Mouse (Mus musculus): Measurements from ENCODE around the gene Ern1. TPM values are rescaled to one million over a fixed set of nuclear protein-coding genes. Genes with fewer than 3 reads are reported as not detected.
A peak's percentile ranks its signal among the peaks of the same experiment; 100 is the strongest.

Ern1 gene
- polyA plus RNA-seq, 1 experiment from 2014 or later: 6.3 TPM

GRCm38 (mm10) chr11:106390757-106391156, 96.9 kb downstream of the Ern1 start:
- Histone ChIP-seq H3K4me3 (no peak overlapping the region), H3K27ac (no peak overlapping the region), H3K9ac (no peak overlapping the region), H3K9me3 (no peaks in the 10 kb centered on the region), H3K27me3 (replicated peaks) (no peaks in the 10 kb centered on the region), H3K4me1 (no peaks in the 10 kb centered on the region), H3K36me3 (peaks cover 5% of the 10 kb centered on the region; the same call in 1 of the 2 replicates), H3K4me2 (replicated peaks) (no peak overlapping the region)
- no peak for ATAC-seq (ENCODE audit: low FRiP score, low read depth)
- WGBS: 68% methylated on average over 3 of the region's 3 CpGs

GRCm38 (mm10) chr11:106389611-106390010, 98.0 kb downstream of the Ern1 start:
- no peaks in the 10 kb centered on the region for H3K4me1 ChIP-seq
- no peak overlapping the region for H3K4me3 ChIP-seq
- no peak for ATAC-seq (ENCODE audit: low FRiP score, low read depth)
- peaks cover 5% of the 10 kb centered on the region; the same call in 1 of the 2 replicates for H3K36me3 ChIP-seq
- 58% methylated on average over 3 of the region's 3 CpGs for WGBS
- H3K9me3 ChIP-seq: no peaks in the 10 kb centered on the region
- H3K27me3 ChIP-seq (replicated peaks): no peaks in the 10 kb centered on the region
- H3K9ac ChIP-seq: no peak overlapping the region
- no peak overlapping the region for H3K4me2 ChIP-seq (replicated peaks)
- H3K27ac ChIP-seq: no peak overlapping the region

- no peaks in the 10 kb centered on the region for H3K27me3 ChIP-seq (replicated peaks)
- 82% methylated on average over 6 of the region's 6 CpGs for WGBS
- no peaks in the 10 kb centered on the region for H3K36me3 ChIP-seq
- H3K9me3 ChIP-seq: no peaks in the 10 kb centered on the region
- no peak within 1 kb of the TSS for H3K4me3 ChIP-seq
- no peak within 1 kb of the TSS for H3K9ac ChIP-seq
- no peaks in the 10 kb centered on the region for H3K4me1 ChIP-seq
- H3K4me2 ChIP-seq (replicated peaks): no peak within 1 kb of the TSS
- H3K27ac ChIP-seq: no peak within 1 kb of the TSS
- no peak for ATAC-seq (ENCODE audit: low FRiP score, low read depth)
These were observed 99.8 kb downstream of the Ern1 start, which contains the start of gene Icam2 for GRCm38 (mm10) chr11:106387791-106388216. Gene Icam2 (minus strand): TSS chr11:106388075.

- ATAC-seq (ENCODE audit: low FRiP score, low read depth): no peak
- Histone ChIP-seq H3K4me1 (no peaks in the 10 kb centered on the region), H3K4me2 (replicated peaks) (no peak overlapping the region), H3K9ac (no peak overlapping the region), H3K27me3 (replicated peaks) (no peaks in the 10 kb centered on the region), H3K9me3 (no peaks in the 10 kb centered on the region), H3K36me3 (no peaks in the 10 kb centered on the region), H3K27ac (no peak overlapping the region), H3K4me3 (no peak overlapping the region)
- 86% methylated on average over 6 of the region's 6 CpGs for WGBS
These were observed 100.6 kb downstream of the Ern1 start for GRCm38 (mm10) chr11:106387020-106387419.

GRCm38 (mm10) chr11:106386409-106386808, 101.2 kb downstream of the Ern1 start:
- no peaks in the 10 kb centered on the region for H3K9me3 ChIP-seq
- no peaks in the 10 kb centered on the region for H3K4me1 ChIP-seq
- H3K9ac ChIP-seq: no peak overlapping the region
- H3K4me3 ChIP-seq: no peak overlapping the region
- ATAC-seq (ENCODE audit: low FRiP score, low read depth): no peak
- WGBS: 87% methylated on average over 3 of the region's 3 CpGs
- H3K36me3 ChIP-seq: no peaks in the 10 kb centered on the region
- no peak overlapping the region for H3K27ac ChIP-seq
- no peak overlapping the region for H3K4me2 ChIP-seq (replicated peaks)
- no peaks in the 10 kb centered on the region for H3K27me3 ChIP-seq (replicated peaks)

GRCm38 (mm10) chr11:106383051-106383790, 104.4 kb downstream of the Ern1 start:
- 81% methylated on average over 6 of the region's 6 CpGs for WGBS
- Histone ChIP-seq H3K9ac (no peak overlapping the region), H3K4me1 (no peaks in the 10 kb centered on the region), H3K9me3 (no peaks in the 10 kb centered on the region), H3K27ac (no peak overlapping the region), H3K36me3 (no peaks in the 10 kb centered on the region), H3K27me3 (replicated peaks) (no peaks in the 10 kb centered on the region), H3K4me3 (no peak overlapping the region), H3K4me2 (replicated peaks) (no peak overlapping the region)
- no peak for ATAC-seq (ENCODE audit: low FRiP score, low read depth)

- Histone ChIP-seq H3K9ac (no peak overlapping the region), H3K4me2 (replicated peaks) (no peak overlapping the region), H3K9me3 (no peaks in the 10 kb centered on the region), H3K4me1 (no peaks in the 10 kb centered on the region), H3K27ac (0 out of 2 replicates have a peak overlapping the region, but pooled peaks have one; percentile 3), H3K36me3 (no peaks in the 10 kb centered on the region), H3K27me3 (replicated peaks) (no peaks in the 10 kb centered on the region), H3K4me3 (no peak overlapping the region)
- ATAC-seq (ENCODE audit: low FRiP score, low read depth): no peak
- WGBS: 84% methylated on average over 5 of the region's 5 CpGs
These were observed 105.2 kb downstream of the Ern1 start for GRCm38 (mm10) chr11:106382424-106382823.

- ATAC-seq (ENCODE audit: low FRiP score, low read depth): no peak
- Histone ChIP-seq H3K4me3 (no peak overlapping the region), H3K4me1 (no peaks in the 10 kb centered on the region), H3K9me3 (no peaks in the 10 kb centered on the region), H3K27ac (0 out of 2 replicates have a peak overlapping the region, but pooled peaks have one; percentile 3), H3K27me3 (replicated peaks) (no peaks in the 10 kb centered on the region), H3K4me2 (replicated peaks) (no peak overlapping the region), H3K36me3 (no peaks in the 10 kb centered on the region), H3K9ac (no peak overlapping the region)
- WGBS: 87% methylated on average over 7 of the region's 7 CpGs
These were observed 105.8 kb downstream of the Ern1 start for GRCm38 (mm10) chr11:106381883-106382282.

- Histone ChIP-seq H3K4me1 (no peaks in the 10 kb centered on the region), H3K4me2 (replicated peaks) (no peak overlapping the region), H3K27me3 (replicated peaks) (no peaks in the 10 kb centered on the region), H3K36me3 (no peaks in the 10 kb centered on the region), H3K27ac (no peak overlapping the region), H3K9ac (no peak overlapping the region), H3K9me3 (no peaks in the 10 kb centered on the region), H3K4me3 (no peak overlapping the region)
- ATAC-seq (ENCODE audit: low FRiP score, low read depth): no peak
- 85% methylated on average over 11 of the region's 11 CpGs for WGBS
These were observed 106.6 kb downstream of the Ern1 start for GRCm38 (mm10) chr11:106381011-106381410.

- Histone ChIP-seq H3K4me3 (no peak overlapping the region), H3K4me1 (no peaks in the 10 kb centered on the region), H3K27ac (no peak overlapping the region), H3K36me3 (no peaks in the 10 kb centered on the region), H3K4me2 (replicated peaks) (no peak overlapping the region), H3K27me3 (replicated peaks) (no peaks in the 10 kb centered on the region), H3K9me3 (no peaks in the 10 kb centered on the region), H3K9ac (no peak overlapping the region)
- WGBS: 86% methylated on average over 5 of the region's 5 CpGs
- ATAC-seq (ENCODE audit: low FRiP score, low read depth): no peak
These were observed 112.7 kb downstream of the Ern1 start for GRCm38 (mm10) chr11:106374979-106375378.

- Histone ChIP-seq H3K4me1 (no peaks in the 10 kb centered on the region), H3K4me3 (no peak overlapping the region), H3K9ac (no peak overlapping the region), H3K36me3 (no peaks in the 10 kb centered on the region), H3K27me3 (replicated peaks) (no peaks in the 10 kb centered on the region), H3K4me2 (replicated peaks) (no peak overlapping the region), H3K9me3 (no peaks in the 10 kb centered on the region), H3K27ac (no peak overlapping the region)
- 55% methylated on average over 9 of the region's 9 CpGs for WGBS
- ATAC-seq (ENCODE audit: low FRiP score, low read depth): no peak
These were observed 113.1 kb downstream of the Ern1 start for GRCm38 (mm10) chr11:106374559-106374958.

GRCm38 (mm10) chr11:106373998-106374397, 113.7 kb downstream of the Ern1 start:
- no peak overlapping the region for H3K9ac ChIP-seq
- no peak overlapping the region for H3K27ac ChIP-seq
- no peak overlapping the region for H3K4me3 ChIP-seq
- no peak overlapping the region for H3K4me2 ChIP-seq (replicated peaks)
- H3K27me3 ChIP-seq (replicated peaks): no peaks in the 10 kb centered on the region
- H3K9me3 ChIP-seq: no peaks in the 10 kb centered on the region
- no peaks in the 10 kb centered on the region for H3K36me3 ChIP-seq
- 68% methylated on average over 11 of the region's 11 CpGs for WGBS
- no peaks in the 10 kb centered on the region for H3K4me1 ChIP-seq
- no peak for ATAC-seq (ENCODE audit: low FRiP score, low read depth)

- ATAC-seq (ENCODE audit: low FRiP score, low read depth): no peak
- Histone ChIP-seq H3K4me3 (no peak overlapping the region), H3K4me1 (peaks cover 9% of the 10 kb centered on the region), H3K27me3 (replicated peaks) (no peaks in the 10 kb centered on the region), H3K4me2 (replicated peaks) (no peak overlapping the region), H3K36me3 (no peaks in the 10 kb centered on the region), H3K9me3 (no peaks in the 10 kb centered on the region), H3K27ac (no peak overlapping the region), H3K9ac (no peak overlapping the region)
- WGBS: 9% methylated on average over 3 of the region's 3 CpGs
These were observed 121.3 kb downstream of the Ern1 start for GRCm38 (mm10) chr11:106366316-106366715.
